Mouse (Mus musculus) granulocyte monocyte progenitor cell, adult 5-6 weeks (primary cell): ENCODE measurements around the gene Dusp15. TPM values are rescaled to one million over a fixed set of nuclear protein-coding genes. Genes with fewer than 3 reads are reported as not detected.

Source experiments
- ATAC-seq: replicated peaks from 2 replicates; pipeline ENCODE4 v1.8.0; 2016; ENCODE audit warnings: mild to moderate bottlenecking, moderate TSS enrichment, inconsistent platforms; ENCODE audit not compliant: poor library complexity, severe bottlenecking
- total RNA-seq, 2 experiments: library from RNA; stranded (forward) in 1 of 2; stranded (reverse) in 1 of 2; fragments of 200-712, 200-1000 nt in 1 of 2; fragments of >200 nt in 1 of 2; fragmentation: Nextera tagmentation in 1 of 2; gene quantifications; 2 replicates each; pipeline ENCODE4 v1.2.3; 2014 to 2017

Gene Dusp15
- total RNA-seq, 2 experiments from 2014 or later = not detected

DNA sequence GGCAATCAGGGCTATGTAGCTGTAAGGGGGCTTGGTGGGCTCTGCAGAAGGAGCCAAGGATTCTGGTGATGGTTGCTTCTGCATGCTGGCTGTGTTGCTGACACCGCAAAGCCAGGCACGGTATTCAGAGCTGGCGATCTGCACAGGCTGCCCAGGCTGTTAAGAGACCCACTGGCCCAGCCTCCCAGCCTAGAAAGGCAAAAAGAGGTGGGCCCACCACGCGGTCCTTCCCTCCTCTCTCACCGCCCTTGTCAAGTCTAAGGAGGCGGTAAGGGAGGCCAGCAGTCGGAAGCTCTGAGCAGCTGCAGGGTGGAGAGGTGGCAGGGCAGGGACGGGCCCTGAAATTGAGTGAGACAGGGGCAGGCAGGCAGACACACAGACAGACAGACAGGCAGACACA lies 18.4 kb downstream of the Dusp15 start, which contains the start of gene Foxs1:
Gene Foxs1, minus strand, starts transcription at position 161 of the 400 bp plus-strand sequence.
- ATAC-seq = no peak

DNA sequence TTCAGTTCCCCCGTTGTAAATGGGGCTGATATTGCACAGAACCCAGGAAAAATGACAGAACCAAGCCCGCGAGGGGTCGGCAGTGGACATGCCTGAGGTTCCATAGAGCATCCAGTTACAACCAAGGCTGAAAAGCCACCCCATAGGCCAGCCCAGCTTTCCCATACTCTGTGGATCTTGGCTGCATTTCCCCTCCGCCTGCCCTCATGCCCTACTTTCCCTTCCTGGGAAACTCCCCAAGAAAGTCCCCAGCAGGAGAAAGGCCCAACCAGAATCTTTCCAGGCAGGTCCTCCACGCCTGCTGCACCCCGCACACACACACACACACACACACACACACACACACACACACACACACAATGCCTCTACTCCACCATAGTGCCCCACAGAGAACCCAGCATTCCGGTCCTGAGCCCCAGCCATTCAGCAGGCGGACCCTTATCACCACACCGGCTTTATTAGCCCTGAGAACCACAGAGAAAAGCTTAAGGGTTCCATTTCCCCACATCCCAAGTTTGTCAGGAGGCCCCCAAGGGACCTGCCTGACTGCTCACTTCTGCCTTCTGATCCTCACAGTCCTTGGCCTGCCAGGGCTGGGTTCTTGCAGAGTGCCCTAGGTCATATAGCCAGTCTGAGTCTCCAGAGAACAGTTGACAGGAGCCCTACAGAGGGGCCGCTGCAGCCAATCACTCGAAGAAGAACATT lies 19.9 kb downstream of the Dusp15 start:
- ATAC-seq = no peak

DNA sequence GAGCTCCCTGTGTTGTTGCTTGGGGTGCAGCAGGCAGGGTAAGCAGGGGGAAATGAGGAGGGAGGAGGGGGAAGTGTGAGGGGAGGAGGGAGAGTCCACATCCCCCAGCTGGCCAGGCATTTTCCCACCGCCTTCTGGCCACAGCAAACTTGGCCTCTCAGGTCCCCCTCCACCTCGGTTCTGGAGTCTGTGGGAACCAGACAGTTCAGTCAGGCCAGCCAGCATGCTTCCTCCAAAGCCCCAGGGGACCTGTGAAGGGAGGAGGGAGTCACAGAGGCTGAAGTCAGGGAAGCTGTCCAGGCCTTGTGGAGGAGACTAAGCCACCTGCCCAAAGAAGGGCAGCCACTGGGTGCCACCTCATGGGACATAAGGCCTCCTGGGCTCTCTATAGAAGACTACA lies 21.2 kb downstream of the Dusp15 start:
- ATAC-seq = no peak

DNA sequence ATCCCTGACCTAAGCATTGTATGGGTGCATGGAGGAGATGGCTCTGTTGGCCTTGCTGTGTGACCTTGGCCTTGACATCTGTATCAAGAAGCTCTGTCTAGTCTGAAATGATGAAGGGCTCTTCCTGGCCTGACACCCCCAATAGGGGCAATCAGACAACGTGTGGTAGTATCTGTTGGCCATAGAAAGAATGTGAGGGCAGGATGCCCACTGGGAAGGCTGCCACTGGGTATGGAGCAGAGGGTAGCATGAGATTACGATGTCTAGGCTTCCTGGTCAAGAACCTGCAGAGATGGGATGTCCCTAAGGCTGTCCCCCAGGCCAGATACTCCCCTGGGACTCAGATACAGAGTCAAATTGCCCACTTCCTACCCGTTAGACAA lies 22.5 kb downstream of the Dusp15 start:
- ATAC-seq = no peak

DNA sequence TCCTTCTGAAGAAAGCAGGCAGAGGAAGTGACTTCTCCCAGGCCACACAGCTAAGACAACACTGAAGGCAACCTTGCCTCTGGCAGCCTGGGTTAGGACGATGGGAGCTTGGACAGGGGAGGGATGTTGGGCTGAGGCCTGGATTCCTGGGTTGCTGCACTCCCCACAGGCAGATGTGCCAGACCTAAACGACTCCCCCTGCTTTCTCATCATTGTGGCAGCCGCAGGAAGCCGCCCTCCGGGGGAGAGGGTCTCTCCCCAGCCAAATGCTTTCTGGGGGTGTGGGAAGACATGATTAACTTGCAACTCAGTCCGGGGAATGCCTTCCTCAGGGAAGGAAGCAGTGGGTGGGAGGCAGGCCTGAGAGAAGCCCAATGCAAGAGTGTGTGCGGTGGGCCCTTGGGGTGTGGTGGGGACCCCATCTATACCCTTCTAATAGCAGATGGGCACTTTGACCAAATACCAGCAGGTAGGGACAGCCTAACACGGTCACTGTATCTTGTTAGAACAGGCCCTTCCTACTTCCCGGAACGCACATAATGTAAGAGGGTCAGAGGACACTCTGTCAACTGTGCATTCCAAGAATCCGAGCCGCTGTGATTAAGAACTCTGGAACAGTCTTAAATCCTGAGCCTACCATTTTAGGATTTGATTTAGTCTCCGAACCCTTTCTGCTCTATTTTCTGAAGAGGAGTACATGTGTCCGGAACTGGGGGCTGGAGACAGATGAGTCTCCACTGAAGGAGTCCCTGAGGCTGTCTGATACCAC lies 23.1 kb downstream of the Dusp15 start:
- no peak for ATAC-seq

DNA sequence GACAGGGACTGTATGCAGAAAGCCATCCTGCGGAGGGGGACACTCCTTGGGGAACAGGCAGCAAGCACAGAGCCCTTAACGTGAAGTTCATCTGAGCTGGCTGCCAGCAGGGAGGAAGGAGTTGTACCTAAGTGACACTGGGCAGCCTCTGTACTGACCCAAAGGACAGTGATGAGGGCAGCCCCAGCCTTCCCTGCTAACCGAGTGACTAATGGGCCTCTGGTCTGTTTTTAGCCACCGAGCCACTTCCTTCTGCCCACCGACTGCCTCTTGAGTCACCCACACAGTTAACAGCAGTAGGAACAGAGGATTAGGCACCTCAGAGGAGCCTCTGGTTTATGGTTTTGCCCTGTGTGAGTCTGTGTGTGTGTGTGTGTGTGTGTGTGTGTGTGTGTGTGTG lies 24.1 kb downstream of the Dusp15 start:
- ATAC-seq = peak; percentile 55

DNA sequence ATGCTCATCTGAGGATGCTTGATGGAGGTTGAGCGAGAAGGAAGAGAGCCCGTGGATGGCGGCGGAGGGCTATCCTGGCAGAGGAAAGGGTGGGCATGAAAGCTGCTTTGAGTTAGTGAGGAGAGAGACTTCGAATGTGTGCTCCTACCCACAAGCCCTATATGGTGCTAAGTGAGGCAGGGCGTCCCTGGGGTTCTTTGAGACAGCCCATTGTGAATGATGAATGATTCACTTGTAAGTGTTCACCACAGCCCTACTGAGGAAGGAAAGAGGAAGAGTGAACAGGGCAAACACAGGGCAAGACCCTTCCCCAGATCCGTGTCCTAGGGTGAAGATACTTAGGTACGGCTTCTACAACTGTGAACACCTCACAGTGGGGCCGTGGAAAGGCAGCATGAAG lies 24.6 kb downstream of the Dusp15 start:
- 0 out of 2 replicates have a peak, but pooled peaks have one; percentile 19 for ATAC-seq

DNA sequence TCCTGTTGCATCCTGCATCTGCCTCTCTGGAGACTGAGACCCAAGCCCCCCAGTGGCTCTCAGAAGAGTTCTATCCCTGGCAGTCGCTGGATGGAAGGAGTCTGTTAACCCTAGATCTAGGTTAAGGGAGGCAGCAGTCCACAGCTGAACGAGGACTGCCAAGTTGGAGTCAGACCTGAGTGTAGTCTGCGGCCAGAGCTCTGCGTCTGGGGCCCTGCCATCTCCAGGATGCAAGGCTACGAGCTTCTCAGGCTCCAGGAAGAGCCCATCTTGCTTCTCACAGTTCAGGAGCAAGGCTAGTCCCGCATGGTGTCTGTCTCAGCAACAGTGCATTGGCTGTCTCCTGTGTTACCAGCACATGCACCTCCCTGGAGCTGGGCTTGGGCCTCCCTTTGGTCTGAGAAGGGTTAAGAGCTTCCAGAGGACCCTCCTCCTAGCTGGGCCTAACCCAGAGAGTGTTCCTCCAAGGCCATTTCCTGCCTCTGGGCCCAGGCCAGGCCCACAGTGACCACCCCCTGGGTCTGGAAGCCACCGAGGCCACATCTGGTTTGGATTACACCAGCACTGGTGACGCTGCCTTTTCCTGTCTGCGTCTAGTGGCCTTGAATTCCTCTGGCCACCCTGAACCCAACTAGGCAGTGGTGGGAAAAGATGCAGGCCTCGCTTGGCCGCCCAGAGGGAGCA lies 26.2 kb downstream of the Dusp15 start:
- peak; percentile 66 for ATAC-seq

DNA sequence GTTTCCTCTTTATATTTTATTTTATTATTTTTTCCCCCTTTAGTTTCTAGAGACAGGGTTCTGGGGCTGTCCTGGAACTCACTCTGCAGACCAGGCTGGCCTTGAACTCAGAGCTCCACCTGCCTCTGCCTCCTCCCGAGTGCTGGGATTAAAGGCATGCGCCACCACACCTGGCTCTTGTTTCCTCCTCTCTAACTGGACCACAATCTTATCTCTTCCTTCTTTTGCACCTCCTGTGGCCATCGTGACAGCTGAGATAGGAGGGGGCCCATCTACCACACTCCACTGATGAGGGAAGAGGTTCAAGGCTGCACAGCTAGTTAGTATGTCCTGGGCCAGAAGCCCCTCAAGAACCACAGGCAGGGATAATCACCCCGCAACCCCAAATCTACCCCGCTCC lies 27.0 kb downstream of the Dusp15 start:
- ATAC-seq = no peak

DNA sequence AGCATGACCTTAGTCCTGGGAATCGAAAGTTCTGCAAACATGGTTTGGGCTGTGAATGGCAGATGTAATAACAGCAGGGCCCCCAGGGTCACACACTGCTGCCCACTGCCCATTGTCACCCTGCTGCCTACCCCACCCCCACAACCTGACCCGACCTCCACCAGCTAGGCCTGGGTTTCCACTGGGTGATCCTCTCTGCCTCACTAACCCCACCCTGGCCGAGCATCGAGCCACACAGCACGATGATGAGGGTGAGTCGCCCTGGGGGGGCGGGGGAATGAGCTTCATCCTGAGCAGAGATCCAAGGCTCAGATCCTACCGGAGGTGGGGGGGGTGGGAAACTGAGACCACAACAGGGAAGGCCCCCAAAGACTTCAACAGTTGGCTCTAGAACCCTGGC lies 27.4 kb downstream of the Dusp15 start:
- ATAC-seq = no peak

DNA sequence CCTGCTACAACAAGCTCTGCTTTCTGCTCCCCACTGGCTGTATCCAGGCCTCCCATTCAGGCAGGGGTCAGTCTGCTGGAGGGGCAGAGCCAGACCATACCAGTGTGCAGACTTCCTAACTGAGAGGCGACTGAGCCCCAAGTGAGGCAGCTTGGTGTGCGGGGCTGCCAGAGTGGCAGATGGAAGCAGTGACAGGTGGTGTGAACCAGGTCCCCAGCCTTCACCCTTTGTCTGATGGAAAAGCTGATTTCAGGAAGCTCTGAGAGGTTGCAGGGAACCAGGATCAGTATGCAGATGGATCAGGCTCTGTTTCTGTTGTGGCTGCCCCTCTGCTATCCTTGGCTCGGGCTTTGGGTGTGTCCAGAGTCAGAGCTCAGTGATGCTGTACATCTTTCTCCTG lies 27.9 kb downstream of the Dusp15 start:
- ATAC-seq = no peak

DNA sequence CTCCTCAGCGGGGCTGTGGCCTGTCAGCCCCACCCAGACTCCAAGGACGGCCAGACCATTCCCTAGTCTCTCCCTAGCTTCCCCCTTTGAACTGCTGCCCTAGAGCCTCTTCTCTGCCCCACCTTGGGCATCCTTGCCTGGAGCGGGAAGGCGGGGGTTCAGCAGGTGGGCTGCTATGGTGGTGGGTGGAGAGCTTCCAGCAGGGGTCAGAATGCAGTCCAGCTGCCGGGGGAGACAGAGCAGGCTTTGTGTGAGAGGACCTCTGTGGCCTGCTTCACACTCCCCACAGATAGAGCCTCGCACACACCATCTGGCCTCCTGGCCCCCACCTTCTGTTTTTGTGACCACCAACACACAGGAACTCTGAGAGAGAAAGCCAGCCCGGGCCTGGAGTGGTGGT lies 29.1 kb downstream of the Dusp15 start:
- ATAC-seq = no peak

DNA sequence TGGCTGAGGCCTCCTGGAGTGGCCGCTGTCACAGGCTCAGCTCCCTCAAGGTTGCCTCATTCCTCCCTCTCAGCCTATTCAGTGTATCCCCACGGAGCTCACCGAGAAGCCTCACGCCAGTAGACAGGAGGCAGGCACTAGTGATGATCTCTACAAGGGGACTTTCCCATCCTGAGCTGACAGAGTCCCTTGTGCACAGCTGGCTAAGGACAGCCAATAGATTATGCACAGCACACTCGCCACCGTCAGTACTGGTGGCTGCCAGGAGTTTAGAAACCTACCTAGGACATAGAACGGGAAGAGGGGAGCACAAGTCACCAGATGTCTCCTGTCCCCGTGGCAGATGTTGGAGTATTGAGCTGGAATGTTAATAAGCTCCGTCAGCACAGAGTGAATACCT lies 33.8 kb downstream of the Dusp15 start:
- ATAC-seq = no peak

DNA sequence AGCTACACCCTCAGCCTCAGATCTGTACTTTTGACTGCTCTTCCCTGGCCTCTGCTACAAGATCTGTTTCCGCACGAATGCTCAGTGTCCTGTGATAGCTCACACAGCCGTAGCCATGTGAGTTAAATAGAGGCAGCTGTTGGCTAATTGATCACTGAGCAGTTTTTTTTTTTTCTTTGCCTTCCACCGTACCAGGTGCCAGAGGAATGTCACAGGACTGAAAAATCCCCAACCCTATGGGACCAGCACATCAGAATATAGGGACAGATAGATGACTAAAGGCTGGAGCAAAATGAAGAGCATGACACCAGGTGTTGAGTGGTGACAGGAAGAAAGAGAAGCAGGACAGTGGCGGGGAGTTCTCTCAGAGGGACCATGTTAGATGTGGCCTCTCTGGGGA lies 35.4 kb downstream of the Dusp15 start:
- no peak for ATAC-seq

DNA sequence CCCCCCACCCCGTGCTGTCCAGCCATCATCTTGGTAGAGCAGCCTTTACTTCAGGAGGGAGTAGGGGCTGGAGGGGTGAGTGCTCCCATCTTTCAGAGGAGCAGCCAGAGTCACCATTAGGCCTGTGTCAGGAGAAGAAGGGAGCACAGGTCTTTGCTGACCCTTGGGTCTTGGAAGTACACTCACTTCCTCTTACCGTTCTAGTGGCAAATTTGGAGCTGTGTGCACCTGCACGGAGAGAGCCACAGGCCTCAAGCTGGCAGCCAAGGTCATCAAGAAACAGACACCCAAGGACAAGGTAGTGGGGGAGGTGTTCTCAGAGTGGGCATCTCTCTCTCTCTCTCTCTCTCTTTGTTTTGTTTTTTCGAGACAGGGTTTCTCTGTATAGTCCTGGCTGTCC lies 36.0 kb downstream of the Dusp15 start:
- no peak for ATAC-seq

DNA sequence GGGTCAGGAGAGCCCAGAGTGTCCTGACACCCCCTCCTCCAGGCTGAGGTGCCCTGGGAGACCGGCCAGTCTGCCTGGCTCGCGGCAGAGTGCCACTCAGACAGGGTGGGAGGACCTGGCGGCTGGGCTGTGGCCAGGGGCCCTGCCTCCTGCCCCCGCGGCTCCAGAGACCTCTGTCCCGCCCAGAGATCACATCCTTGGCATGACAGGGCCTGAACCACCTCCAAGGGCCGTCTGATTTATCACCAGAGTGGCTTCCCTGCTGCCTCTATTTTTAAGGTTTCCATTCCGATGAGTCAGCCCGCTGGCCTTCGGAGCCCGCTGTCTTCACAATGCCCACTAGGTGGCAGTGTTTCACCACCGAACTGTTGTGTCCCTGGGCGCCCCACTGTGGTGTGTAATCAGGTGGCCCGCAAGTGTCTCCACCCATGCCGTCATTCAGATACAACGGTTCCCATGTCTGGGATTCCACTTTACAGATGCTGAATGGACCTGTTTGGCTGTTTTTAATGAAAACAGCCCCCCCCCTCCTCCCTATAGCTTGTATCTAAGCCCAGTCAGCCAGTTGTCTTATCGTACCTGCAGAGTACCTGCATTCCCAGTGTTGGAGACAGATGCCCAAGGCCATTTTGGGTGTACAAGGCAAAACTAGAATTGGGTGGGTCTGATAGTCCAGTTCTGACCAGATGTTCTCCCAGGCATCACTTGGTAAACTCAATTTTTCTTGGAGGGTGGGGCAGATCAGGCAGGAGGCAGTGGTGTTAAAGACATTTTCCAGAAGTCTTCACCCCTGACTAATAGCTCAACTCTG lies 37.0 kb downstream of the Dusp15 start:
- peak; percentile 86 for ATAC-seq

DNA sequence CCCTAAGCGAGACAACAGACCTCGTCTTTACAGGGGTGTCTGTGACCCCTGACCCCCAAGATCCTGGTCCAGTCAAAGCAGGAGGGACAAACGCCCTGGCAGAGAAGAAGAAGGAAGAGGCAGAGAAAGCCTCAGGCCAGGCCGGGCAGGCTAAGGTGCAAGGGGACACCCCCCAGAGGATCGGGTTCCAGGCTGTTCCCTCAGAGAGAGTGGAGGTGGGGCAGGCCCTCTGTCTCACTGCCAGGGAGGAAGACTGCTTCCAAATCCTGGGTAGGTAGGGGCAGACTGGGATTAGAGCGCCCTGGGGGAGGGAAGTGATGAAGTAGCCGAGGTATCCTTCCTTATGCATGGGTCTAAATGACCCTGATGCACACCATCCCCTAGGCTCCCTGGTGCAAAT lies 38.0 kb downstream of the Dusp15 start:
- ATAC-seq = no peak

DNA sequence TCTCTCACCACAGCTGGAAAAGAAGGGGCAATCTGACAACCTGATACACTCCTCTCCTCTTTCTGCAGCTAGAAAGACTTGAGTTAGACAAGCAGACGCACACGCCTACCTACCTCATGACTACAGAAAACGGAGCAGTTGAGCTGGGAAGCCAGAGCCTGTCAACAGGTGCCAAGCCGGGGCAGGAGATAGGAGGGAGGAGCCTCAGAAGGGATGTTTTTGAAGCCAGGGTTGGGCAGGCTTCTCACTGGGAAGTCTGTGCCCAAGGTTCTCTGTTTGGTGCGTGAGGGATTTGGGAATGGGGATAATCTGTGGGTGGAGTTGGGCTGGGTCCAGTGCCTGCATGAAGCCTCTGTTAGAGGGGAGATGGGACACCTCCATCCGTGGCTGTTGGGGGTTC lies 40.1 kb downstream of the Dusp15 start:
- no peak for ATAC-seq

DNA sequence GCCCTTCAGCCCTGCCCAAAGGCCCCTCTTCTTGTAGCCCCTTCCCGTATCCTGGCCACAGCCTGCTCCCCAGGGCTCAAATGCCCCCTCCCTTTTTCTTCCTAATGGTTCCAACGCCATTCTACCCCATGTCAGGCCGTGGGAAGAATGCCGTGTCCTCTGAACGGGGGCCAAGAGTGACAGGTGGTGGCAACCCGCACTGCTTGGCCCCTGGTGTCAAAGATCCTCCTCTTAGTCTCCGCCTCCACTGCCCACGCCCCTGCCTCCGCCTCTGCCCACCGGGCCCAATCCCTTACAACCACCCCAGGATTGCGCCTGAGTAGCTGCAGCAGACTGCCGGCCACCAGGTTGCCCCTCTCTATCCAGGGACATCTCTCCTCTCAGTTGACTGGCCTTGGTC lies 40.5 kb downstream of the Dusp15 start, which contains the start of gene Mylk2:
Gene Mylk2, plus strand, starts transcription at position 322 of the 400 bp plus-strand sequence.
- peak; percentile 26; the same call in 1 of the 2 replicates for ATAC-seq

DNA sequence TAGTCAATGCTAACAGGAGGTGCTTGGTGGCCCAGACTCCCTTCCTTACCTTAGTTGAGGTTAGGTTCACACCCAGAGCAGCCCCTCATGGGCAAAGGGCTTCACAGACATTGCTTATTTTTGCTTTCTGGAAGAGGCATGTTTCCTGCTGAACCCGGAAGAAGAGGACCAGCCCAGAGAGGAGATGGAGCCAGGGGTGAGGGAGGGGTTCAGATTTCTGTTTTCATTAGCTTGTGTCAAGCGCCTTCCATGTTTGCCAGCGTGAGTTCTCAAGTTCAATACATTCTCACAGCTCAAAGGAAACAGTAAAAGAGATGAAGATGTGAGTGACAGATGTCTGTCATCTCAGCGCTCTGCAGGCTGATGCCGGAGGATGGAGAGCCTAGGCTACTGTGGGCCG lies 41.6 kb downstream of the Dusp15 start:
- no peak for ATAC-seq
